Mouse (Mus musculus): ENCODE measurements around the gene Cryge.

The Cryge gene

DNA sequence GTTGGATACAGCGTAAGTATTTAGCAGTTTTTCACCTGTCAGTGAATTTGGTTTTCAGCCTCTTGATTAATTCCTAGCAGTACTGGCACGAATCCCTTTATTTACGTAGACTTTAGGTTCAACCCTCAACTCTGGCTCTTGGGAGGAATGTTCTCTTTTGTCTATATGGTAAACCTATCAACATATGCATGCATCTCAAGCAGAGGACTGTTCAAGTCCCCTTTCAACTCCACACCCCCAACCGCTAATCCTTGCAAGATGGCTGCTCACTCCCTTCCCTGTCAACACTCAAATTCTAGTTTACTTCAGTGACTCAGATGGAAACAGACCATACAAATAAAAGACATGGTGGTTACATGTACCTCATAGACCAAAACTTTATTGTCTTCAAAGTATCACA is 38.2 kb downstream of the Cryge start:
- DNase-seq (ENCODE audit: low spot score in 2 of 2): no peak

DNA sequence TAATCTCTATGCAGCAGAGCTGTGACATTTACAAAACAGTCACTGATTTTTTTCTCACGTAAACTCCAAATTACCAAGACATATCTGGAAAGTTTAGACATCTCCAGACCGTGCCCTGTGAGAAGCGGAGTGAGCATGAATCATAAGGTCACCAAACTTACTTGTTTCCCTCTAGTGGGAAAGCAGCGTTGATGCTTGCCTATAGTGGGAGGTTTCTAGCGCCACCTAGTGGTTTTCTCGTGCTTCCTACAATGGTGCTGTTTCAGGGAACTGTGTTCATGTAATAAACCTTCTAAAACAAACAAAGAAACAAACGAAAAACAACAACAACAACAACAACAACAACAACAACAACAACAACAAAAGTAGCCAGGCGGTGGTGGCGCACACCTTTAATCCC is 40.8 kb downstream of the Cryge start:
- DNase-seq (ENCODE audit: low spot score in 2 of 2): peak in 1 of 2 experiments; percentile 48

DNA sequence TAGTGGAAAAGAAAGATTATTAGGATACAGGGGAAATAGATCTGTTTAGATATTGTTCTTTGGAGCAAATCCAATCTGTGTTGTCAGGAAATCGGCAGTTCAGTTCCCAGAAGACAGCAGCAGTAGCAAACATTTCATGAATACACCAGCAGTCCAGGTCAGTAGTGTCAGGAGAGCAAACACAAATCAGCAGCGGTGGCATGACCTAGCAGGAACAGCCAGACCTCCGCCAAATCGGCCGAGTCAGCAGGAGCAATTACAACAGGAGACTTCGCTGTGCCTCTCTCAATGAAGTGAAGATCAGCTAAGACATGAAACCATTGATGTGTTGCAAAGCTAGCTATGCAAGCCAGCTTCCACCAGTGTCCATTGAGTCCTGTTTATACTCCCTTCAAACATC is 45.4 kb downstream of the Cryge start:
- DNase-seq (ENCODE audit: low spot score in 2 of 2): no peak

DNA sequence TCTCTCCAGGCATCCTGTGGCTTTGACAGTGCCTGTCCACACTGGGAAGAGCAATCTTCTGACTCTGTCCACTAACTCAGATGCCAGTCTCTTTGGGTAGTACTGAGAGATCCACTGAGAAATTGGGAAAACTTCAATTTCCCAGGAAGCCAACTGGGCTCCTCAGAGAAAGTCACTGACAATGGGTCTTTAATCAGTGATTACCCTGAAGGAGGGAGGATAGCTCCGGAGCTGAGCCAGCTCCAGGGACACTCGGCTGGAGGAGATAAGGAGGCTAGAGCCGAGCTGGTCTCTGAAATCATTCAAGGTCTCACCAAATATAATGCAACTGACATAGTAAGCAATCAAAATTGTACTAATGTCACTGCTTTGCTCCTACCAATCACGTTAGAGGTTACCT is 46.4 kb downstream of the Cryge start:
- no peak for DNase-seq (ENCODE audit: low spot score in 2 of 2)

Data from cerebellum, postnatal 4 days (tissue).